Mouse (Mus musculus) WW6 (cell line): Measurements from ENCODE around the gene Hoxd9.

ENCODE experiments used
- DNase-seq: peaks from one replicate; pipeline ENCODE4 v3.0.0-alpha.2; 2013; ENCODE audit warnings: low read depth, low spot score

The Hoxd9 gene

GRCm38 (mm10) chr2:74696442-74697335, 838 bp upstream of the Hoxd9 start:
- no peak for DNase-seq

- DNase-seq = no peak
Observed at GRCm38 (mm10) chr2:74698201-74699052, 900 bp downstream of the Hoxd9 start.

DNA sequence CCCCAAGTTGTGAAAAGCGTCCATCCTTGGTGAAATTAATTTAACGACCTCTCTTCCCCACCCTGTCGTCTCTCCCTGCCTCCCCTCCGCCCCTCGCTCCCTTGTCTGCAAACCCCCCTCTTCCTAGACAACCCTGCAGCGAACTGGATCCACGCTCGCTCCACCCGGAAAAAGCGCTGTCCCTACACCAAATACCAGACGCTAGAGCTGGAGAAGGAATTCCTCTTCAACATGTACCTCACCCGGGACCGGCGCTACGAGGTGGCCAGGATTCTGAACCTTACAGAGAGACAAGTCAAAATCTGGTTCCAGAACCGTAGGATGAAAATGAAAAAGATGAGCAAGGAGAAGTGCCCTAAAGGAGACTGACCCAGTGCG, 1.5 kb downstream of the Hoxd9 start:
- DNase-seq = no peak

DNA sequence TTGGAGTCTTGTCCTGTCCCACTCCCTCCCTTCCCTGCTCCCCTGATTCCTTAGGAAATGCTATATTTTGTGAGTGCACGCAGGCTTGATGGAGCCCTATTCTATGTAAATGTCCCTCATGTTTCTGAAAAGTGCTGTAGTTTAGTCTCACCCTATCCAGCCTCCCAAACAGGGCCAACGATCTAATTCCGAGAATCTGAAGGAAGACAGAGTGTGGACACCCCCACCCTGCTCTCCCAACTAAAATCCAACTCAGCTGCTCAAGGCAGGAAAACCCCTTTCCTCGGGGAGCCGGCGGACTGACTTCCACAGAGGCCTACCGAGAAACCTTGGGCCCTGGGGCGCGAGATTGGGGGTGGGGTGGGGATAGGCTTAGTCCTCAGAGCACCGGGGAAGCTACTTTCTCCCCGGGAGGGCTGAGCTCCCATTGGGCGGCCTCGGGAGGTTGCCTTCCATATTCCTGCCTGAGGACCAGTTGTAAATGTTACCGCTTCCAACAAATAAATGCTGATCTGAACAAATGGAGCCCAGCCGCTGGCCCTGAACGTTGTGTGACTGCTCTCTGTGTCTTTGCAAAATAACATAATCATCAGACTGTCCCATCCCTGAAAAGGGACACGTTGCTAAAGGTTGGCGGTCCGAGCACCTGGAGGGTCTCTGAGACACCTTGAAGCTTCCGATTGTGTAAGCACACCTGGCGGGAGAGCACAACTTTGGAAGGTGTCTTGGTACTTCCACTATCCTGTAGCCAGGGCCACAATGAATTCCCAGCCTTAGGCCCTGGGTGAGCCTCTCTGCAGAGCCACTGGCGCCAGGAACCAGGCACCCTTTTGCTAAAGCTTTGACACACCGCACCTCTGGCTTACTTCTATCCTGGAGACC, 2.4 kb downstream of the Hoxd9 start:
- DNase-seq = no peak

DNA sequence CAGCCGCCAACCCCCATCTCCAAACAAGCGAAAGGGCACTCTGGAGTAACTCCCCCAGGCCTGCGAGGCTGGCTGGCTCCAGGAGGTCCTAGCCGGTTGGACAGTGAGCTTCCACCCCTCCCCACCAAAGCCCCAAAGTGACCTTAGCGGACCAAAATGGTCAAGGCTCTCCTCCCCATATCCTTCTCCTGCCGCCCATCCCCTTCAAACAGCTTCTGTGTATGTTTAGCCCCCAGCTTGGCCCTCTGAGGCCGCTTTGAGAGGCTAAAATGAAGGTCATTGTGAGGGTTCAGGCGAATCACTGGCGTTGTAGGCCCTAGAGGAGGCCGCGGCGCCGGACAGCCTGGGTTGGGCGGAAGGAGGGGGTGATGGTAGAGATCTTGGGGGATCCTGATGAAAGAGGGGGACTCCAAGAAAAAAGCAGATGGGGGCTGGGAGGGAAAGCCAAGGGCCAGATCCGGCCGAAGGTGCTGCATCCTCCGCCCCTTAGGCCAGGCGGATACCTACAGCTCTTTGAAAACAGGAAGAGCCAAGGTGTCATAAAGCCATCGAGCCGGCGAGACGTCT, 3.1 kb downstream of the Hoxd9 start:
- DNase-seq = no peak

DNA sequence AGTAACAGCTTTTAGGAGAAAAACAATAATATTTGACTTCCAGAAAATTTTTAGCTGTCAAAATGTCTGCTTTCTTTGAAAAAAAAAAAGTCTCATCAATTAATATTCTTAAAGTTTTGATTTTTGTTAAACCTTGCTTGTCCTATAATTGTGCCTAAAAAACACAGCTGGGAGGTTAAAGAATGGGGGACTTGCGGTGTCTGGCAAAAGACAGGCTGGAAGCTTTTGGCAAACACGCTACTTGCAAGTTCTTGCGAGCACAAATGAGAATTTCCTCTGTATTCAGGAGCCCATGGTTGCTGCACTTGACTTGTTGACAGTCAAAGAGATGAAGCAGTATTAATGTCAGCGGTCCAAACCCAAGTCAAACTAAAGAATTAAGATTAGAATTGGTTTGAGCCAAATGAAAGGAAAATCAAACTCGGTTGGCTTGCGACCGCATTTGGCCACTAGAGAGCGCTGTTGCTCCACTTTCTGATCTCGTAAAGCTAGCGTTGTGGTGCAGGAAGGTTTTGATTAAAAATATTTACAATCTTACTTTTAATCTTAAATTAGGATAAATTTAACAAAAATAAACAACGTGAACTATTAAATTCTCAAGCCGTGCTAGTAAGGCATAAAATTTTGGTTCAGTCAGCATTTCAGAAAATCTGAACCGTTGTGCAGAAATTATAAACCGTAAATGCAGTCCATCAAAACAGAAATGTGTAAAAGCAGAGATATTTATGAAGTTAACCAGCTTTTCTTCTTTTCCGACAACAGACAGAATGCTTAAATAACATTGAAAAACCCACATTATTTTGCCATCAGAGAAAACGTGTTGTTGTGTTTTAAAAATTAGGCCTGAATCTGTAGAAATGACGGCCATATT, 4.7 kb downstream of the Hoxd9 start:
- no peak for DNase-seq

DNA sequence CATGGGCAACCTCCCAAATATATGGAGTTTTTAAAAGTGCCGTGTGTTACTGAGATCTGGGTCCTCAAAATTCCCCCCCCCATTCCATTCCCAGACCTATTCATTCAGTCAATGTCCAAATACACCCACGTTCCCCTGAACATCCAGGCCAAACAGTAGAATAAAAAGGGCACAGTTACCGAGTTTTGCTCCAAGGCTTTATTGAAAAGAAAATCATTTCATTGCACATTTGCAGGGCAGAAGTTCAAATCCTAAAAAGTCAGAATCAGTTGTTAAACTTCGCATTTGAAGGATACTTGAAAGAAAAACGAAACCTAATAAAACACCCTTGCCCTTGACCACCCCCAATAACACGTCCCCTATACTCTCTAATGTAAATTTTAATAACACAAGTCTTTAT, 5.3 kb downstream of the Hoxd9 start:
- no peak for DNase-seq

DNA sequence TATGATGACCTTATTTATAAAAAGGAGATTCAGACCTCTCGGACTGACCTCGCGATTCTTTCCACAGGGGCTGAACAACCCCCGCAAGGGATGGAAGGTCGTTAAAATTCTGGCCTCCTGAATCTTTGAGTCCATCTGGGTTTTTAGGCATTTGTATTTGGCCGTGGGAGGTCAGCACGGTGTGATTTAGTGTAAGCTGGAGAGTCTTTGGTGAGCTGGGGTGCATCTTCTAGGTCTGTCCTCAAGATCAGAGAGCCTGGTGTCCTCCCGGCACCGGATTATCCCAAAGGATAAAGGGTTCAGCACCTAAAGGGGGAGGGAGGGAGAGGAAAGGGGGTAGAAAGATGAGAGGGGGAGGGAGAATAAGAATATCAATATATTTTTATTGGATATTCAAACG, 5.8 kb downstream of the Hoxd9 start:
- no peak for DNase-seq

DNA sequence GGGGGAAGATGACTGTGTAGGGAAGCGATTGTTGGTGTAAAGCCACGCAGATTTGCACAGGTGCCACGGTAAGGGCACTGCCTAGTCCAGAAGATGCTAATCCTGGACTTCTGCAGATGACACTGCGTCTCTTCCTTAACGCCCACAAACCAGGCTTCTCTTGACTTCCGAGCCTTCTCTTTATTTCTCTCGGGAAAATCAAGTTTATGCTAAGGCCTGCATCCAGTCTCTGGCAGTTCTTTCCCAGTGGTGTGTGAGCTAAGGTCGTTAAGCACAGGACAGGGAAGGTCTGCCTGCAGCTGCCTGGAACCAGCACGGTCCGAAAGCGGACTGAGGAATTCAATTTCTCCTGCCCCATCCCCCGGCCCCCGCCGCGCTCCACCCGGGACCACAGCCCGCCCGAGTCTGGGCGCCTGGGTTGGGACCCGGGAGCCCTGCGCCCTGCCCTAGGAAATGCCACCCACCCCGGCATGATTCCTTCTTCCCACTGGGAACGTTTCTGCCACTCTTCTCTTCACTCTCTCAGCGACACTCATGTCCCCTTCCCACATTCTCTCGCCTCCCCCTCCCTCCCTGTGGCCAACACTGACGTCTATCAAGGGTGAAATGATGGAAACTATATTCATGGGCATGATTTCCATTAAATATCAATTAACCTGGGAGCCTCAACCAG, 6.3 kb downstream of the Hoxd9 start:
- no peak for DNase-seq

DNA sequence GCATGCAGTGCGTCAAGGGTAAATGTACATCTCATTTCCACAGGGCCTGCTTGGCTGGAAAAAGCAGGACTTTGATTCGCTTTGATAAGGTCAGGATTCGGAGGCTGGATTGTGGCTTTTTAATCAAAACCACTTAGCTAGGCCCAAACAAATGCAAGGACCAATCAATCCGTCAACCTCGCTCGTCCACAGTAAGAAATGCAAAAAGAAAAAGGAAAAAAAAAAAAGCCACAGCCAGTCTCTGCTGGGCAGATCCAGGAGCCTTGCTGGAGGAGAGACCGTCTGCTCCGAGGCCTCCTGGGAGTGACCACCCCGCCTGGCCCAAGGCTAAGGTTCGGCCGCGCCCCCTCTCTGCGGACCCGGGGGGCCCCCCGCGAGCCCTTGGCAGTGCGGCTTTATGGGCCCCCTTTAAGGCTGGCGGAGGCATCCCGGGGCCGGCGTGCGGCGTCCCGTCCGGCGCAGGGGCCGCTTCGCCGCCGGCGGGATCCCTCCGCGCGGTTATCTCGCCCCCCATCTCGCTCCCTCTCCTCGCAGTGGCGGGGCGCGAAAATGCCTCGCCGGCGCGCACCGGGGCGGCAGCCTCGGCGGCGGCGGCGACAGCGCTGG, 7.0 kb downstream of the Hoxd9 start, which contains the start of gene Hoxd8:
Hoxd8 (plus strand) TSS at position 223 of the 606 bp plus-strand sequence.
- DNase-seq = no peak

DNA sequence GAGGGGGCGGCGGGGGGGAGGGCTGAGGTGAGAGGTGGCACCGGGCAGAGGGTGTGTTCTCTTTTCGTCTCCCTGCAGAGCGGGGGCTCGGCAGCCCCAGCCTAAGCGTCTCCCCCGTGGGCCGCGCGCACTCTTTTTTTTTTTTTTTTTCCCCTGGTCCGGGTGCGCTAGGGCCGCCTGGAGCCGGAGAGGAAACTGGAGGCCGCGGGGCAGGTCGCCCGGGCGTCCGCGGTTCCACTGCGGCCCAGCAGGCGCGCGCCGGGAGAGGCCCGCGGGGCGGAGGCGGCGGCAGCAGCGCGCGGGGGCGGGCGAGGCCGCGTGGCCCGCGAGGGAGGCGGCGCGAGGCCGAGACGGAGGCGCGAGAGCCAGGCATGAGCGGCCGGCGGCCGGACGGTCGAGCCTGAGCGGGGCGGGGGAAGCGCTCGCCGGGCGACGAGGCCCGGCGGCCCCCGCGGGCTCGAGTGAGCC, 7.5 kb downstream of the Hoxd9 start:
- DNase-seq = no peak

DNA sequence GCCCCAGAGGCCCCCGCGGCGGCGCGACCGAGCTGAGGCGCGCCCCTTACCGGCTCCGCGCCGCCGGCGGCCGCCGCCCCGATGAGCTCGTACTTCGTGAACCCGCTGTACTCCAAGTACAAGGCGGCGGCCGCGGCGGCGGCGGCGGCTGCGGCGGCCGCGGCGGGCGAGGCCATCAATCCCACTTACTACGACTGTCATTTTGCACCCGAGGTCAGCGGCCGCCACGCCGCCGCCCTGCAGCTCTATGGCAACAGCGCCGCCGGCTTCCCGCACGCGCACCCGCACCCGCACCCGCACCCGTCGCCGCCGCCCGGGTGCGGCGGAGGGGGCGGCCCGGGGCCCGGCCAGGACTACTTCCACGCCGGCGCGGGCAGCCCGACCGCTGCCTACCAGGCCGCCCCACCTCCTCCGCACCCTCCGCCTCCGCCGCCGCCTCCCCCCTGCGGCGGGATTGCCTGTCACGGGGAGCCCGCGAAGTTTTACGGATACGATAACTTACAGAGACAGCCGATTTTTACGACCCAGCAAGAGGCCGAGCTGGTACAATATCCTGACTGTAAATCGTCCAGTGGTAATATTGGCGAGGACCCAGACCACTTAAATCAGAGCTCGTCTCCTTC, 8.1 kb downstream of the Hoxd9 start:
- no peak for DNase-seq

- no peak for DNase-seq
Observed at GRCm38 (mm10) chr2:74706393-74706960, 8.9 kb downstream of the Hoxd9 start.

GRCm38 (mm10) chr2:74707599-74707998, 10.1 kb downstream of the Hoxd9 start:
- DNase-seq = no peak

- no peak for DNase-seq
Observed at GRCm38 (mm10) chr2:74708676-74709075, 11.1 kb downstream of the Hoxd9 start.

DNA sequence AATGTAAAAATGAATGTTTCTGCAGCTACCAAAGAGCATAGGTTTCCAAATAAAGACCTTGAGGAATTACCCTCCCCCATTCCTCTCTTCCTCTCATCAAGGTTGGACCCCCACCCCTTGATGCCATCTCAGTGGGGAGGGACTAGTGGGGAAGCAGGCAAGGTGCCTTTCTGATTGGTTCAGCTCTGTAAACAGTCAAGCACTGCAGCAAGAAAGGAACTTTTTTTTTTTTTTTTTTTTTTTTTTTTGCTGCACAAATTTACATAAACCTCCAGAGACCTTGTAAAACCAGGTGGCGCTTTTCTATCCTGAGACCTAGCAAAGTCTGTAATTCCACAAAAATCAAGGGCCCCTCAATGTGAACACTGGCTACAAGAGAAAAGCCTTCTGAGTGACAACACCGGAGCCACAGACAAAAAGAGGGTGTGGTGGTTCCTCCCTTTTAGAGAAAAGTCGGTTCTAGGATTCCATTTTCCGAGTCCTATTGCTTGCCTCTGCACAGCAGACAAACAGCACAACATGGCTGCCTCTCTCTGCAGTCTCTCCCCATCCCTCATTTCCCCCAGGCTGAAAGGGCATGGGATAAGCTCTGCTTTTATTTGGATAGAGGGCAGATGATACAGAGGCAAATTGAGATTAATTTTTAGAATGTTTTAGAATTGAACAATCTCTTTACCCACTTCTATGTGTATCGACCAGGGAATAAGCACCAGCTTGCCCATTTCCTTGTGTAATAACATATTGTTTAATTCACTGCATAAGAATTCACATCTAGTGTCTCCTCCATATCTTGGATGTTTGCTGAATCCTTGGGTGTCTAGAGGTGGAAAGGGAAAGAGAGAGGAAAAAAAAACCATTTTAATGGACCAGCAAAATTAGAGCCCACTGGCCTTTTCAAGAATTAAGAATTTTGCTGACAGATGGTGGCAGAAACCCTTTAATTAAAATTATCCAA, 12.2 kb downstream of the Hoxd9 start:
- DNase-seq = no peak

DNA sequence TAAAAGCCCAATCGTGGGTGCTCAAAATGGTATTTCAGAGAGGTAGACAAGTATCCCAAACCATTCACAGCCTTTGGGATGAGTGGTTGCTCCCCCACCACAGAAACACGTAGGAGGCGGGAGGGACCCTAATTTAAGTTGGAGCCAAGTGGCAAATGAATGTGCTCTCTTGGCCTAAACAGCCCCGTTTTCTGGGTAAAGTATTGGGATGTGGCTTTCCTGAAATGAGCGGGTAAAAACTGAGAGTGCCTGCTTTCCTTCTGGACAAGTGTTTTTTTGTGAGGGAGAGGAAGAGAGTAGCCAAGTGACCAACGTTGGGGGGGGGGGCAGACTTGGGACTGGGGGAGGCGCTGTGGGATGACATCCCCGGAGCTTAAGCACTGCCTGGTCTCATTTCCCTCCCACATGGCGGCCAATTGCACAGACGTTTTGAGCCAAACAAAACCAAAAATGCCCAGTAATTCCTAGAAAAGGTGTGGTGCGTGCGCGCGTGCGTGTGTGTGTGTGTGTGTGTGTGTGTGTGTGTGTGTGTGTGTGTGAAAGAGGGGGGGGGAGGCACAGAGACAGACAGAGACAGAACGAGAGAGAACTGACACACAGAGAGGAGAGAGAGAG, 13.5 kb downstream of the Hoxd9 start:
- no peak for DNase-seq
